Mouse (Mus musculus): ENCODE results near the gene Thegl.
"Not testable (repeated sequence)": the region's sequence is repeated elsewhere in the genome, so short reads cannot be mapped to it uniquely, and the experiment has no call there.

Gene Thegl

DNA sequence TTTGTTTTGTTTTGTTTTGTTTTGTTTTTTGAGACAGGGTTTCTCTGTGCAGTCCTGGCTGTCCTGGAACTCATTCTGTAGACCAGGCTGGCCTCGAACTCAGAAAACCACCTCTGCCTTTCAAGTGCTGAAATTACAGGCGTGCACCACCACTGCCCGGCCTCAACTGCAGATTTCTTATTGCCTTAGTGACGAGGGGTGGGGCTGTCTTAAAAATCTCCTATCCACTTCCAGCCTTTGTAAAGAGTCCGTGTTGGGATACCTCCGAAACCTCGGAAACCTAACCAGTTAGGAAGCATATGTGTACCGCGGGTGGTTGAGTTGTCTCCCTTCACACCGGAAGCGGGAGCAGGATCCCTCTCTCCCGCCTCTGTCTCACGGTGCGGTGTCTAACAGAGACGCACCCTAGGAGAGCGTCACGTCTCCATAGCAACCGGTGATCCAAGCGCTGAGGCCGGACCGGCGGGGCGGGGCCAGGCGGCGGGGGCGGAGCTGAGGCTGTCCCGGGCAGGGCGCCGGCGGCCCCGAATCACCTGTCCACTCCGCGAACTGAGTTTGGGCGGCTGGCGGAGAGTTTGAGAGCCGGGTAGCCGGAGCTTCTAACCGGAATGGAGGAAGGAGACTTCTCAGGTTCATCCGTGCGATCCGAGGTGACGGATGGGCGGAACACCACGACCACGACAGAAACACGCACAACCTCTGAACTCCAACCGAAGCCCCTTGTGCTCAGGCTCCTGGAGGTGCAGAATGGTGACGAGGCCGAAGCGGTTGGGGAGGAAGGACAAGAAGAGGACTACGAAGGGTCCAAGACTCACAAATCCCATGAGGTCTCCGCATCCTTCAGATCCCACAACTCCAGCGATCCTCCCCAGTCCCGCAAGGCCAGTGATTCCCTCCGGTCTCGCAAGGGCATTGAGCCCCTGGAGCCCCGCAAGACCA lies at the start of gene Thegl:
Gene Thegl, plus strand, starts transcription at position 480 of the 939 bp plus-strand sequence.
- in situ Hi-C loops (cut with MseI, MboI): no loop called here

DNA sequence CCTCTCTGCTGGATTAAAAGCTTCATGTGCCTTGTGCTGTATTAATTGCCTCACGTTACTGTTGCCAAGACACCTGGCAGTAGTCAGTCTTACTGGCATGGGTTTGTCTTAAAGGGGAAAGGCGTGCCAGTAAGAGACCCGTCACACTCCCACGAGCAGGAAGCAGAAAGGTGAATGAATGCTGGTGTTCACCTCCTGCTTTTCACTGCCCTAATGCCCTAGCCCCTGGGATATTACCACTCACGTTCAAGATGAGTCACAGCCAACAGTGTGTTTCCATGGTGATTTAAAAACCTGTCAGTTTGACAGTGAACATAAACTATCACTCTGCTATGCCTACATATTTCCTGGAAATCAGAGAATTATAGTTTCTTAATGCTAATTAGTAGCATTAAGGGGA lies 46.6 kb upstream of the Thegl start:
- in situ Hi-C loops (cut with MseI, MboI): no loop called here

DNA sequence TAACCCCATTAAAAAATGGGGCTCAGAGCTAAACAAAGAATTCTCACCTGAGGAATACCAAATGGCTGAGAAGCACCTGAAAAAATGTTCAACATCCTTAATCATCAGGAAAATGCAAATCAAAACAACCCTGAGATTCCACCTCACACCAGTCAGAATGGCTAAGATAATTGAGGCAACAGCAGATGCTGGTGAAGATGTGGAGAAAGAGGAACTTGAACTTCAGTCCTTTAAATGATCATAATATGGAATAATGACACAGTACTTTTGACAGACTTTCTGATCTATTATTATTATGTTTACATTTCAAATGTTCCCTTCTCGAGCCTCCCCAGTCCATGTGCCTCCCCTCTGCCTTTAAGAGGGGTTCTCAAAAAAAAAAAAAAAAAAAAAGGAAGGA lies 44.7 kb upstream of the Thegl start:
- in situ Hi-C loops (cut with MseI, MboI): not testable (repeated sequence)

DNA sequence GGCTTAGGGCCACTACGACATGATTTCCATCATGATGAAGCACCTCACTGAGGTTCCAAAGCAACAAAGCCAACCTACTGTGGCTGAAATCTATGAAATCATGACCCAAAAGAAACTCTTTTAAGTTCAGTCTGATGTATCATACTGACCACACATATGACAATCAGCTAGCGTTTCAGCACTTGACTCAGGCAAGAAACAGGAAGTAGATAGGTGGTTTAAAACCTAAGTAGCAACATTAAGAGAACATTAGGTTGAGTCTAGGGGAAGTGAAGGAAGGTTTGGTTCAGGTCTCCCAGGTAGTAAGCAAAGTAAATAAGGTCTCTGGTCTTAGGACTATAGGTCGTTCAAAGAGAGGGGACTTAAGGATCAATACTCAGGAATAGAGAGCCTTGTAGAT lies 42.3 kb upstream of the Thegl start:
- in situ Hi-C loops (cut with MseI, MboI): no loop called here

DNA sequence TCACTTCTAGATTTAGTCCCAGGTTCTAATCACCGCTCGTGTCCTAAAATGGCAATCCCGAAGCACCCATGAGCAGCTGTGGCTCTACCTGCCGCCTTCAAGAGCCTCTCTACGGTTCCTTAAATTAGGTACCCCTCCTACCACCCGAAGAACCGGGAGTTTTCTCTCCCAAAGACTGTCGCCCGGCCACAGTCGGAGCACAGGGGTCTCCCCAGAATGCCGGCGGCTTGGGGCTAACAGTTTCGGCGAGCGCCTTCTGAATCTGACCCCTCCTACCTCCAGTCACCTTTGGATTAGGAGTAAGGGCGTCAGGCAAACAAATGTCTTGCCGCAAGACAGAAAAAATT lies 41.6 kb upstream of the Thegl start:
- in situ Hi-C loops (cut with MseI, MboI): no loop called here

DNA sequence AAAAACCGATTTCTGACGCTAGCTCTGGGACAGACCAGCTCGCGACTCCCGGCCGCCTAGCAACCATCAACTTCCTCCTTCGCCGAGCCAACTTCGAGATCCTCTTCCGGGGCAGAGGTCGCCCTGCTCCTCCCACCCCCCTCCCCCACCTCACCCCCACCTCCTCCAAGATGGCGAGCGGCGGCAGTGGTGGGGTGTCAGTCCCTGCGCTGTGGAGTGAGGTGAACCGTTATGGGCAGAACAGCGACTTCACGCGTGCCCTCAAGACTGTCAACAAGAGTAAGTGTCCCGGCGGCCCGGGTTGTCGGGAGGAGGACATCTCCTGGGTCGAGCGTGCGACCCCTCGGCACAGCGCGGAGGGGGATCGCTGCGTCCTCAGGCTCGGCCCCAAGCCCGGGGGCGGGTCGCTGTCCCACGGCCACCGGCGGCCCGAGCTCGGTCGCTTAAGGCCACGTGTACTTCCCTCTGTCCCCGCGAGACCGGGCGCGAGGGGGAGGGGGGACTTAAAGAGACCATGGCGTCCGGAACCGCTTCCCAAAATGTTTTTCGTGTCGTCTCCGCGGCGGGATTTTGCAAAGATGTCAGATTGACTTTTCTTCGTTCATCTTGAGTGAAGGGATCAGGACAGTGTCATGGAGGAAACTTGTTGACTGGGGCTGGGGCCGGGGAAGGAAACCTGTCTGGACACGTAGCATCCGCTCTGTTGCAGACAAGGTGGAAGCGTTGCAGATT lies 41.1 kb upstream of the Thegl start, which contains the start of gene Srp72:
Gene Srp72, plus strand, starts transcription at position 130 of the 732 bp plus-strand sequence.
- in situ Hi-C loops (cut with MseI, MboI): no loop called here

DNA sequence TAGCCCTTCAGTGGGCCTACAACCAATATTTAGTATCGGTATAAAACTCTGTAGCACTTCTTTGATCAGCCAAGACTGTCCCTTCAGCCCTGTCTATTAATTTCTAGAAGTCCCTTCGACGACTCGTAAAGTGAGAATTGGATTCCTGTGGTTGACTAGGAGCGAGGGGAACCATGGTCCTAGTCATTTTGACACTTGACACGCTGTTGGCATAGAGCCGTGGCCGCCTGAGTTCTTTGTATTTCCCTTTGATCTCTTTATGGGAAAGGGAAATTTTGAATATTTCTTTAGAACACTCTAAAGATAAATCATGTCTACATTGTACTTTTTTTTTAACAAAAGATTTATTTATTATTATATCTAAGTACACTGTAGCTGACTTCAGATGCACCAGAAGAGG lies 40.1 kb upstream of the Thegl start:
- in situ Hi-C loops (cut with MseI, MboI): no loop called here

DNA sequence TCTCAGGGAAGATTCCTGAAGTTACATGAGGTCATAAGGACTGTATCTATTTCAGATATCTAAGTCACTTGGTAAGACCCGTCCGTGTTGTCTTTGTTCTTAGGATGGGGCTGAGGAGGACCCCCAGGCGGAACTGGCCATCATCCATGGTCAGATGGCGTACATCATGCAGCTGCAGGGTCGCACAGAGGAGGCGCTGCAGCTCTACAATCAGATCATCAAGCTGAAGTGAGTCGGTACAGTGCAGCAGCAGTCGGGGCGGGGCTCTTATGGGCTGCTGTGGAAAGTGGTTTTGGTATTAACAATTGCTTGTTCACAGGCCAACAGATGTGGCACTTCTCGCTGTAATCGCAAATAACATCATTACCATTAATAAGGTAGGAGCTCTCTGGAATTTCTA lies 31.8 kb upstream of the Thegl start:
- in situ Hi-C loops (cut with MseI, MboI): no loop called here

DNA sequence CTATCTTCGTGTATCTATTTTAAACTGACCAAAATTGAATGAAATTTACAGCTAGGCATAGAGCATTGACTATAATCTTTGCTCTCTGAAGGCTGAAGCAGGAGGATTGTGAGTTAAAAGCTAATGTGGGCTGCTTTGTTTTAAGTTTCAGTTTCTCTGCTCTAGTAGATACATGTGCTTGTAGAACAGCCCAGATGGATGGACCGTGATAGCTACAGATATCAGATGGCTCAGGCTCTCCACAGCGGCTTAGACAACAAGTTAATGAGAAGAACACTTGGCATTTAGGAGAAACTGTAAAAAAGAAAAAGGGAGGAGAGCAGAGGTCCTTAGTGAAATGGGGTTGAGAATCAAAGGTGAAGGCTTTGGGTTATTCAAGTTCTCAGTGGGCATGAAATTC lies 25.0 kb upstream of the Thegl start:
- in situ Hi-C loops (cut with MseI, MboI): no loop called here

DNA sequence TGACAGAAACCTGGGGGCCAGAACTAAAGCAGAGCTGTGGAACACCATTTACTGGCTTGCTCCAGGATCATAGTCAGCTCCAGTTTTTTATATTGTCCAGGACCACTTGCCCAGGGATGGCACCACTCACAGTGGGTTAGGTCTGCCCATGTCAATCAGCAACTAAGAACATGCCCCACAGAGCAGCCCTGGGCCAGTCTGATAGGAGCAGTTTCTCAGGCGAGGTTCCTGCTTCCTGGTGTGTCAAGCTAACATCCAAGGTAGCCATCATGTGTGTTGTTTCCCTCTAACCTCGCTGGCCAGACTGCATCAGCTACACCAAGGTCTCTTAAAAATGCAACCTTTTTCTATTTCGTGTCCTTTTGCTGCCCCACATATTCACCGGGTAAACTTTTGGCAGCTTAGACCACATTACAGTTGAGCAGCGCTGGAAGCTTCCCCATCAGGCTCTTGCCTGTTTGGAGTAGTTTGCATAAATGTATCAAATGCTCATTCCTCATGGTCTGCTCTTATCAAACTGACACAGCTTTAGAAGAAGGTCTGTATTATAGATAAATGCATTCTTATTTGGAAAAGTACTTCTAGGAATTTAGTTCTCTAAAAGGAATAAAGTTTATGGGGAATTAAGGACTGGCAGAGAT lies 22.5 kb upstream of the Thegl start:
- in situ Hi-C loops (cut with MseI, MboI): no loop called here

DNA sequence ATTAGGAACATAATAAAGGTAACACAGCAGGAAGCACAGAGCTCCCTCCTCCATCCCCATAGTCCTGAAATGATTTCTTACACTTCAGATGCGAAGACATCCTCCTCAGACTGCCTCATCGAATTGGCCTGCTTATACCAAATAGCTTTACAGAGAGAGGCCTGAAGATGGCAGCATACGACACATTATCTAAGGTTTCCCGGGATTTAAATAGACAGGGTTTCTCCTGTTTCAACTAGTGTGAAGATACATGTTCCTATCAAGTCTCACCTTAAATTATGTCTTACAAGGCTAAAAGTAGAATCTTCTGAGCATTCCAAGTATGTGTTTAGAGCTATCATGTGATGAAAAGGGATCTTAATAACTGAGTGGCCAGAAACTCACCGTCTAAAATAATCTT lies 17.4 kb upstream of the Thegl start:
- in situ Hi-C loops (cut with MseI, MboI): no loop called here

DNA sequence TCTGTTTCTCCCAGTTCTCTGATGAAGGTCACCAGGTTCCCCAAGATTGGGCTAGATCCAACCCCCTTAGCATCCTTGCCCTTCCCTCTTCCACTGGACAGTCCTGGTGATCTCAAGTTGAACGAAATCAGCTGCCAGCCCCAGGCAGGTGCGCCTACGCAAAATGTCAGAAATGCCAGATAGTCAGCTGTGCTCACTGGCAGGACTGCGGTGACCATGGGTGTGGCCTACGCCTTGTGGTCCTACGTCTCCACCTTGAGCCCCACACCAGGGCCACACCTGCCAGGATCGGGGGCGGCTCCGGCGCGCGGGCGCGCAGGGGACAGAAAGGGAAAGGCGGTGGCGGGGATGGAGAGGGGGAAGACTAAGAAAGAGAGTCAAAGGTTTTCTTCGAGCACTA lies 14.6 kb upstream of the Thegl start:
- in situ Hi-C loops (cut with MseI, MboI): no loop called here

DNA sequence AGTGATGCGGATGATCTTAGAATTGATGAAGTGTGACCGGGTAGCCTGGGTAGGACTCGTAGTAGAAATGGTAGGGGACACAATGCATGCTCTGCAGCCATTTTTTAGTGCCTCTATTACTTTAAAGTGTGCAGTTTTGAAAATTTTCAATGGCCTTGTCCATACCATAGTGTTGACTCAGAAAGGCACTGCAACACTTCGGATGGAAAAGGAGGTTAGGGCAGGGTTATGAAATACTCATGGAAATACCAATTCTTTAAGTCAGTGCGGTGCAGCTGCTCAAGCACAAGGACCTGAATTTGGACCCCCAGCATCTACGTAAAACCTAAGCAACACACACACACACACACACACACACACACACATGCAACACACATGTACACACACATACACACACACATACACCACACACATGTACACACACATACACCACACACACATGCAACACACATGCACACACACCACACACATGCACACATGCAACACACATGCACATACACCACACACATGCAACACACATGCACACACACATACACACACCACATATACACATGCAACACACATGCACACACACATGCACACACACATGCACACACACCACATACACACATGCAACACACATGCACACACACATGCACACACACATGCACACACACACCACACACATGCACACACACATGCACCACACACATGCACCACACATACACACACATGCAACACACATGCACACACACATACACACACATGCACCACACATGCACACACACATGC lies 11.6 kb upstream of the Thegl start, which contains the start of gene Arl9:
Gene Arl9, plus strand, starts transcription at position 5 of the 771 bp plus-strand sequence.
- in situ Hi-C loops (cut with MseI, MboI): no loop called here

DNA sequence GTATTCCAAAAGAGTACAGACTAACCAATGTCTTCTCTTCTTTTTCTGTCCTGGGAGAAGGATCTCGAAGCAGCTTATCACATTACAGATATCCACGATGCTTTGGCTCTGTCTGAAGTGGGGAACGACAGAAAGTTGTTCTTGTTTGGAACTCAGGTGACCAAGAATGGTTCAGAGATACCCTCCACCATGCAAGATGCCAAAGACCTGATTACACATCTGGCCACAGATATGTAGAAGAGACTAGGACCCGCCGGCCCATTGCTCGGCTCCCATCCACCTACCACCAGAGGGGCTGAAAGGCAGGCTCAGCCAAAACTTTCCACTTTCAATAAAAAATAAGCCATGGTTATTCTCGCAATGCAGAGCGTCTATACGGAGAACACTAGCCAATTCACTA lies 5.5 kb upstream of the Thegl start:
- in situ Hi-C loops (cut with MseI, MboI): no loop called here

DNA sequence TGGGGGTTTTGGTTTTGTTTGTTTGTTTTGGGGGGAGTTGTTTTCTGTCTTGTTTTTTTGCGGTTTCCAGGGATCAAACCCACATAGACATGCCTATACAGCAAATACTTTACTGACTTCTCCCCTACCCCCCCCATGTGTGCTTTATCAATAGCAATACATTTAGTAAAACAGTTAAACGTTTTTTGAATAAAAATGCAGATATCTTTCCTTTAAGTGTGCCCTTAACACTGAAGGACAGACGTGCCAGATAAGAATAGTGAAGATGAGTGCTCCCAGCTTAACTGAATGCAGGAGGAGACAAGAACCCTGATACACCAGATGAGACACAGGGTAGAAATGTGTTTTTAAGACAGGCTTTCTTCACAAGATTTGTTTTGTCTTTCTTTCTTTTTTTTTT lies 4.7 kb upstream of the Thegl start:
- in situ Hi-C loops (cut with MseI, MboI): no loop called here

DNA sequence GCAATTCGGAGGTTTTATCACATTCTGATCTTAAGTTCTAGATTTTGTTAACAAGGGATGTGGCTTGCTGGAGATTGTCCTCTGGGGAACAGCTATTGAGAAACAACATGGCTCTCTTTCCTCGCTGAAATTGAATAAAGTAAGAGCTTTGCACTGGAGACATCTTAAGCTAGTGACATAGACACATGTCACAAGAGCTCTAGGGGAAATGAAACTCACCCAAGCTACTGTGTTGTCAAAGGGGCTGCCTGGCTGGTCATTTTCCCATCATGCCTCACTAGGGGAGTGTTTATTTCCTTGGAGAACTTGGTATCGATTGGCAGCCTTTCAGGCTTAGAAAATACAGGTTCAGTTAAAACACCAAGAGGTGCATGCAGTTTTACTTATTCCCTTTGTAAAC lies 2.7 kb upstream of the Thegl start:
- in situ Hi-C loops (cut with MseI, MboI): no loop called here

DNA sequence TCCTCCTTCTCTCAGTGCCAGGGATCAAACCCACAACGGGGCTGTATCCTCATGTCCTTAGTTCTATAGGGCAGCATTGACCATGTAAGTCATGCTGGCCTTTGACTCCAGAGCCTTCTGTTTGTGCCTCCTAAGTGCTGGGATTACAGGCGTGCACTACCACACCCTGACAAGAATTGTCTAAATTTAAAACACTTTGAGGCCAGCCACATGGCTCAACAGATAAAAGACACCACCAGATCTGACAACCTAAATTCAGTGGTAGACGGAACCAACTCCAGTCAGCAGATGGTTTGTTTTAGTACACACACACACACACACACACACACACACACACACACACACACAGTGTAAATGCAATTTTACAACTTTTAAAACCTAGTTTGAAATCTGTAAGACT lies 12.2 kb downstream of the Thegl start:
- in situ Hi-C loops (cut with MseI, MboI): loop anchor here in 1 of 2 experiments (10.0 kb wide), 1 partner anchor 147 kb away; no protein-coding TSS in a partner anchor

DNA sequence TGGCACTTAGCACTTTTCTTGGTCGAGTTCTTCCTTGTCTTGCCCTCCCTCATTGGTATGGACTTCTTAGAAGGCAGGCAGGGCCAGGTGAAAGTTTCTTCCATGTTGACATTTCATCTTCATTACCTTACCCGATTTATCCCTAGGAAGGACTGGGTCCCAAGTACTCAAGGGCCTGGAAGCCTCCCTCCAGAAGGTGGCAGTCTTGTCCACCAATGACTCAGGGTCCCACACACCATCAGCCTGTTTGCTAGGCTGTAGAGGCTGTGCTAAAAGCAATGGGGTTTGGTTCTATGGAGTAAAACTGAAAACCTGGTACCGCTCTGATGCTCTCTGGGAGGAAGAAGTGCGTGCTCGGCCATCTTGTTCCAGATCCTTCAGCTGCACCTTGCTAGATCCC lies 13.9 kb downstream of the Thegl start:
- in situ Hi-C loops (cut with MseI, MboI): loop anchor here in 1 of 2 experiments (10.0 kb wide), 1 partner anchor 145 kb away; no protein-coding TSS in a partner anchor

DNA sequence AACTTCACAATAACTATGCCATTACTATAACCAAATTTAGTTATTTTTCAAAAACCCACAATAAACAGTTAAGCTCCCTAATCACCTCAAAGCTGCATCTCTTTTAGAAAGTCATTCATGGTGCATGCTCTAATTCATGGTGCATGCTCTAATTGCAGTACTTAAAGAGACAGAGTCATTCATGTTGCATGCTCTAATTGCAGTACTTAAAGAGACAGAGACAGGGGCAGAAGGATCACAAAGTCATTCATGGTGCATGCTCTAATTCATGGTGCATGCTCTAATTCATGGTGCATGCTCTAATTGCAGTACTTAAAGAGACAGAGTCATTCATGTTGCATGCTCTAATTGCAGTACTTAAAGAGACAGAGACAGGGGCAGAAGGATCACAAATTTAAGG lies 19.3 kb downstream of the Thegl start:
- in situ Hi-C loops (cut with MseI, MboI): not testable (repeated sequence)

DNA sequence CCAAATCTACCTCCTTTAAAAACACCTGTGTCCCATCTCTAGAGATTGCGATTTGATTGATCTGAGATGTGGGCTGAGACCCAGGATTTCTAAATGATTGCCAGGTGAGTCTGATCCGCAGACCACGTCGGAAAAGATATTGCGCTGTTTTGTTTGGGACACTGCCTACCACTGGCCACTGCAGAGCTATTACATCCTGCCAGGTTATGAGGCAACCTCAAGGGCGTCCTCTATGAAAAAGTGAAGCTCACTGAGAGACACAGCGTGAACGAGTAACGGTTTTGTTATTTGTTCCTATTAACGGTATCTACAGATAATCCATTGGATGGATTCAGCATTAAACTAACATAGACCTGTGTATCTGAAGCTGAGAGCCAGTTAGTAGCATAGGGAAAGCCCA lies 22.6 kb downstream of the Thegl start:
- in situ Hi-C loops (cut with MseI, MboI): no loop called here

DNA sequence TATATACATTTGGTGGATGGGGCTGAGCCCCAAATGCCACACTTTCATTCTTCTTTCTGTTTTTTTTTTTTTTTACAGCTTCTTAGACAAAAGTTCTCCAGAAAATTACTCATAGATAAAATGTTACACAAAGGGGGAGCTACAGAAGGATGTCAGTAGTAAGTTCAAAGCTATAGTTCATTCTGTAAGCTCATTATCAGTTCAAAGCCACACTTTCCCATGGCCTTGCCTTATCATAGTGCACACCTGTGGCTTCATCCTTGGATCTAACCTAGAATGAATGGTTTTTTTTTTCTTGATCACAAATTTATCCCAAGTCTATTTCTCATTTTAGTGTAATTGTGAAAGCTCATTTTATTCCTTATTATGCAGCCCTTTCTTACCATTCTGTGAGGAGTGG lies 23.6 kb downstream of the Thegl start:
- in situ Hi-C loops (cut with MseI, MboI): no loop called here

All from mouse trophoblast stem cell (cell line).